Mouse (Mus musculus): ENCODE measurements at regions not wholly inside any gene's neighbourhood (a gene's known extent, or its start where the extent isn't known, plus 50 kb on each side); places are given as distances from the start of the nearest gene placed in this dataset.
A peak's percentile ranks its signal among the peaks of the same experiment; 100 is the strongest.

DNA sequence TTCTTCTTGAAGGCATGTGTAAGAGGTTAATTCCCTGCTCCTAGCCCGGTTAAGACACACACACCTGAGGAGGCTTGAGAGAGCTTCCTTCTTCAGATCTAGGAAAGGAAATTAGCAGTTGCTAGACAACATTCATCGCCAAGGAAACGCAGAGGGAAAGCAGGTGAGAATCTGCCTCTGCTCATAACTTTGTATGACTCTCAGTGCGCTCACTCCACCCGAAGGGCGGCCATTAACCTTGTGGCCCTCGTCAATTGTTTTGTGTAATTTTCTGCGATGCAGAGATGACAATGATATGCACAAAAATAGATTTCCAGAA lies 105.3 kb upstream of the Sgk1 start:
- no peak for DNase-seq (ENCODE audit: low spot score)

DNA sequence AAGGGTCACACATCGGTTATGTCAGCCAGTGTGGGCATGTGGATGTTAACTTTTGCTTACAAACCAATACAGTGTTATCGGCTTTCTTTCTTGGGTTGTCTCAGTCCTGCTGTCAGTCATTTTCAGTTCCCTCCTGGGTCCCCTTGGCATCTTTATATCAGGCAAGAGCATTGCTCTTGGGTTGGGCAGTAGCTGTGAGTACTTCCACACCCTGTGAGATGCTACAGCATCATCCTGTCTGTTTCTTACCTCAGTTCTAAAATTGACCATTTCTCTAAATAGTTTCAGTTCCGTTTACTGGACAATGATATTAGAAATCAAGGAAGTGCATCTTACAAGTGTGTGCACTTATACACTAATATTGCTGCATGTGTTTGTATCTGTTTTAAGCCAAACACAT lies 104.9 kb upstream of the Sgk1 start:
- DNase-seq (ENCODE audit: low spot score), result no peak

DNA sequence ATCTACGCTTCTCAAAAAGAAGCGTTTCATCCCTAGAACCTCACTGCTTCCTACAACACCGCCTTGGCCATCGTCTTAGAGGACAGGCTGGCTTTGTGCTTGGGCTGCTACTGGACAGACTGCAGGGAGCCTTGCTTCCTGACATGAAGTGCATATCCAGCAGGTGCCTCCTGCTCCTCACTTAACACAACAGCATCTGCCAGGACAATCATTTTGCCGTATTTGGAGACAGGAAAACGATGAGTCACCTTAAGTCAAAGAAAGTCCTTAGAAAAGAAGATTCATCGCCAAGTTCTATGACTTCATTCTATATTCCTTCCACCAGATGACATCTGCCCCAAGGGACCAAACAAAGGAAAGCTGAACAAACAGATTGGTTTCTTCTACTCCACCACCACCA lies 98.5 kb upstream of the Sgk1 start:
- DNase-seq (ENCODE audit: low spot score), result no peak

DNA sequence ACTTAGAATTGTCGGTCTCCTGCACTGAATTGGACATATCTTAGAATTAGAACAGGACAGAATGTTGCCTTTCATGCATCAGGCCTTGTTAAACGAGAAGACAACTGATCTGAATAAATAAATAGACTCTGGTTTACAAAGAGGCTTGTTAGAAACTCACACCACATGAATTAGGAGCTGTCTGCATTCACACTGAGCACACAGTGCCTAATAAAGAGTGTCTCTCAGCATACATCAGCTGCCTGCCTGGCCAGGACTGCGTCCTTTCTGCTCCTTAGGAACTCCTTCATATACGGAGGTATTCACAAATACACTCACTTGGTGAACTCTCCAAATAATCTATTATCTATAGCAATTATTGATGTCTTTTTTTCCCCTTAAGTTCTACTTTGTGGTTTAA lies 96.9 kb upstream of the Sgk1 start:
- DNase-seq (ENCODE audit: low spot score), result no peak

DNA sequence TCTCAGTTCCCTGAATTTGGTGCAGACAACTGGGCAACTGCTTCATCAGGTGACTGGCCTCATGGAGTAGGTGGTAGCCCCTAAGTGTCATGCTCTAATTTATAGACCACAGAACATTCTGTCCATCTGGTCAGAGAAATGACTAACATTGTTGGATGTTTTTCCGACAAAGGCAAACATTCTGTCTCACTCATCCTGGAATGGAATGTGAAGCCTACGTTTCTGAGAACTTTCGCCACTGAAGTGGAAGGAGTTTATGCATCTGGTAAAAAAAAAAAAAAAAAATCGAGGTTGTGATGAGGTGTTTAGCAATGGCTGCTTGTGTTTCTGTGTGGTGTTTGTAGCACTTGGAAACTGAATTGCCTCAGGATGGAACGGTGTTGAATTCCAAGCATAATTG lies 96.2 kb upstream of the Sgk1 start:
- DNase-seq (ENCODE audit: low spot score), result no peak

DNA sequence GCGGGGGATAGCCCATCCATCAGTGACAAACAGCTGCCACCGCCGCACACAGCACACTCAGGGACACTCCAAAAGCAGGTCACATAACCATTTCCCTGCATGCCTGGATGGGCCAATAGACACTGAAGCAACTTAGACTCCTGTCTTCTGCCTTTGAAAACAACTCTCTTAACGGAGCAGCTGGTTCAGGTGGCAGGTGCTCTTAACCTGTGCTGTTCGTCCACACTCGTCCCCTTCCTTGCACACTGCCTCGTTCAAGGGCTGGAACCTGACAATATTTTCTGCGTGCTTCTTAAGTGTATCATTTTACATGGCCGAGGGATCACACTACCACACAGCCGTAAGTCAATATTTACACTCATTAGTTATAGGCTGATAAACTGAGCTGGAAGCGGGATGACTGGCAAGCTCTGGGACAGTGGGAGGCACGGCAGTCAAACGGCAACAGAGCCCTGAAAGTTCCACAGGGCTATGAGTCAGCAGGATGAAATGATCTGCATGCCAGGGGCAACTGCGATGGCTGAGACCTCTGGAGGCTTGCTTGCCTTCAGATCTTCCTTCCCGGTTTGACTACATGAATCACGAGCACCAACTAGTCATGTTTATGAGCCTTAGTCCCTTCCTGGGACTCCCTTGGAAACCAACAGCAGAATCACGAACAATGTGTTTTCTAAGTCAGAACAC lies 92.0 kb upstream of the Sgk1 start:
- DNase-seq (ENCODE audit: low spot score), result no peak

DNA sequence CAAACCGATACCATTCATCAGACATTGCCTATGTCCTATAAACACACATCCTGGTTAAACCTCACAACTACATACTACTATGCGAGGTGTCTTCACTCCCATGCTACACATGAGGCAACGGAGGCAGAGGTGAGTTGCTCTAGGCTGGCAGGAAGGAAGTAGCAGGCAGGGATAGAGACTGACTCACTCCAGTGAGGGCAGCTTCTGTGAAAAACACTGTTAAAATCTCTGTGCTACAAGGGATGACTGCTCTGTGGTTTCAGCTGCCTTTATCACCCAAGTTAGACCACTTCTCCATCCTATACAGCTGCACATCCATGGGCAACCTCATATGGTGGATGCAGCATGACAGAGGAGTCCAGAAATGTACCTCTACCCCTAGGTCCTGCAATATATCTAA lies 91.0 kb upstream of the Sgk1 start:
- DNase-seq (ENCODE audit: low spot score), result no peak

DNA sequence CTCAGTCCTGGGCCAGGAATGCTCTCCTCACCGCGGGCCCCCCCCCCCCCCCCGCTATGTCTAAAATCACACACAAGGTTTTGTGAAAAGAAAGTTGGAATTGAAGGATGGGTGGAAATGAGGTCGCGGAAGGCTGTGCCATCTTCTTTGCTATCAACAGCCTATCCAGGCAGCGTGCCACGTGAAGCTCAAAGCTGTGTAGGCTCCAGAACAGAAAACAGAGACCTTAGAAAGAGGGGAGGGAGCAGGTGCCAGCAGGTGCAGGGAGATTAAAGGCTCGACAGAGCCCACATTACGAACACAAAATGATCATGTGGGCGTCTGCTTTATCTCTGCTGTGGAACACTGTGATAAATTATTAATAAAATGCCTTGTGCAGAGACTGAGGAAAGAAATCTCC lies 89.6 kb upstream of the Sgk1 start:
- DNase-seq (ENCODE audit: low spot score), result no peak

DNA sequence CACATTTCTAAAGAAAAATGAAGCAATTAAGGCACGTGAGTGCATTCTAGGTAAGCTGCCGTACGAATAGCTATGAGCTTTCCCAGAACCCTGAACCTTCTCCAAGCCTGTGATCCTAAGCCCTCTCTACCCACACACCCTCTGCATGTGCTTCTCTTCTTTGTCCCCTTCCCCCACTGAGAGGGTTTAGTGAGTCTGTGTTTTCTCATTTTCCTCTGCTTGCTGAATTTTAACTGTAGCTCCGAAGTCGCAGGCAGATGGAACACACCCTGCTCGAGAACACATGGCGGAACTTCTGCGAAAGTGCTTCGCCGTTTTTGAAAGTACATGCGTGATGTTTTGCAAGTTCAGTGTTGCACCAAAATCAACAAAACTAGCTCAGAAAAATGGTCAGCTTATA lies 88.3 kb upstream of the Sgk1 start:
- peak; percentile 59 for DNase-seq (ENCODE audit: low spot score)

DNA sequence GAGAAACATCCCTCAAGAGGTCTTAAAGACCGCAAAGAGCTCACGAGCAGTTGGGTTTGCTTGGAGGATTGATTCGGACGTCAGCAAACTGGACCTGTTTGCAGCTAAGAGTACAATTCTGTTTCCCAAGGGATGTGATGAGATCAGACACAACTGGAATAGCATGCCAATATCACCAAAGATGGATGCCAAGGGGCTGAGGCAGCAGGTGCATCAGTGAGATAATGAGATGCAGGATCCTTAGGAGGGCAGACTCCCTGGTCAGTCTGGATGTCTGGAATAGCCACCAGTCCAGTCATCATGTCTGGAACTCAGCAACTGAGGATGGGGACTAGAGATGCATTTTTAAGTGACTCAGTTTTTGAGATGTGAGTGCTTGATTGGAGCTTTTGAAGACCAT lies 85.6 kb upstream of the Sgk1 start:
- DNase-seq (ENCODE audit: low spot score), result no peak

DNA sequence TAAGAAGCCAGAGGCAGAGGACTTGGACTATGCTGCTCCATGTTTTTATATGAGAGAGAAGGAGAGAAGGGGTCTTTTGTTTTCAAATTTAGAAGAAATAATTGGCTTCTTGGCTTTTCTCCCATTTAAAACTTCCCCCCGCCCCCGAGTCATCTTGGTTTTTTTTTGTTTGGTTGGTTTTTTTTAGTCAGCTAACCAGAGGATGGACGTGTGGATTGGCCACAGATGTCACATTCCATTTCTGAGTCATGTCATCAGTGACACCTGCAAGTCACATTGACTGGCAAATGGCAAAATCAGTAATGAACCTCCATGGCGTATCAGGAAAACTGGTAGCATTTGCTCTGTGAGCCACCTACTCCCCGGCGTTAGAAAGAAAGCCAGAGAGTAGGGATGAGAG lies 83.9 kb upstream of the Sgk1 start:
- DNase-seq (ENCODE audit: low spot score), result no peak

DNA sequence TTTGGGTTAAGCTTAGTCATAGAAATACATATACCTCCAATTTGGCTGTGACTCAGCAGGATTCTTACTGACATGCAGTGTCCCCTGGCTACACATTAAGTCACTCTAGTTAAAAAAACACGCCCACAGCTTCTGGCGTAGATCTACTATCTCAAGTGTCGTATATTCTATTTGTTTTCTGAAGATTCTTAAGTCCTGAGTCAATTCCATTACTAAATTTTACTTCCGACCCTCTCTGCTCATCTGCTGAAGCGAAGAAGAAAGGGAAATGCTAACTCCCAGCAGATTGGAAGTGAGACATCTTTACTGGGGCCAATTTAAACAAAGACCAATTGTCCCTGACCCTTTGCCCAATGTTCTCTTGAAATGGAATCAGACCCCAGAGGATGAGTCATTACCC lies 80.4 kb upstream of the Sgk1 start:
- no peak for DNase-seq (ENCODE audit: low spot score)

DNA sequence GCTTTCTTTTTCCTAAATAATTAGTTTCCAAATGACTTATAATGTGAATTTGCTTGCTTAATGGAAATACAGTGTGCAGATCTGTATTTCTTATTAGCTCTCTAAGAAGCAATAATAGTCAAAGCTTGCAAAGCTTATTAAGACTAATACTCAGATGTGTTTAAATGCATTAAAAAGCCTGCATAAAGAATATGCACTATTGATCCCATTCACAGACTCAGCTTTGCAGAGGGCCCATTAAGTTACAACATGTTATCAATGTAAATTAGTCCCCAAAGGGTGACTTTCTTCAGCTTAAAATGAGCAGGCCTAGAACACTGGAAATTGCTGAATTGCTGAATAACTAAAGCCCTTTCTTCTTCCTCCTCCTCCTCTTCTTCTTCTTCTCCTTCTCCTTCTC lies 78.8 kb upstream of the Sgk1 start:
- DNase-seq (ENCODE audit: low spot score), result no peak

DNA sequence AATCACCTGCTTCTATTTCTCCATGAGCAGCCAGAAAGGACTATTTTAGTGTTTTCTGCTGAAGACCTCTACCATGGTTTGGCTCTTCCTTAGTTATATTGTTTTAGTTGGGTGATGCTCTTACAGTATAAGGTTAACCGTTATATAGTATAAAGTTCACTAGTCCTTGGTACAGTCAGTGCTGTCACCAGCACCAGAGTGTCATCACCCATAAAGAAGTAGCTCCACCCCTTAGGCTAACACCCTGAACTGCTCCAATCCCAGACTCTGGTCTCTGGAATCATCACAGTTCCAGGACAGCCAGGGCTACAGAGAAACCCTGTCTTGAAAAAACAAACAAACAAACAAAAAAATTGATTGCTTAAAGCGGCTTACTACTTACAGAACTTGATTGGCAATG lies 77.2 kb upstream of the Sgk1 start:
- DNase-seq (ENCODE audit: low spot score), result no peak

DNA sequence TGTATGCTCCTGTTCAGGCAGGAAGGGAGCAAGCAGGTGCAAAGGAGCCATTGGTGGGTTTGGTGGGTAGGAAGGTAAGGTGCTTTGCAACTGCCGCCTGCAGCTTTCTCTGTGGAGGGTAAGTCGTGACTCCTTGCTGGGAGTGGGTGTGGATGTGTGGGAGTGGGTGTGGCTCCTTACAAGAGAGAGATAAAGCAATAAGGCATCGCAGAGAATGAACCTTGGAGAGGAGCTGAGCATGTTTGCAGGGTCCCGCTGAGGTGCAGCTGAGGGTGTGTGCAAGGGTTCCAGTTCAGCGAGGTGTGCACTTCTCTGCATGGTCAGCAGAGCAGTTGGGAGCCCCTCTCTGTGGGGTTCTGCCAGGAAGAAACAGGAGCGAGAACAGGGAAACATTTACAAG lies 76.4 kb upstream of the Sgk1 start:
- DNase-seq (ENCODE audit: low spot score), result no peak

DNA sequence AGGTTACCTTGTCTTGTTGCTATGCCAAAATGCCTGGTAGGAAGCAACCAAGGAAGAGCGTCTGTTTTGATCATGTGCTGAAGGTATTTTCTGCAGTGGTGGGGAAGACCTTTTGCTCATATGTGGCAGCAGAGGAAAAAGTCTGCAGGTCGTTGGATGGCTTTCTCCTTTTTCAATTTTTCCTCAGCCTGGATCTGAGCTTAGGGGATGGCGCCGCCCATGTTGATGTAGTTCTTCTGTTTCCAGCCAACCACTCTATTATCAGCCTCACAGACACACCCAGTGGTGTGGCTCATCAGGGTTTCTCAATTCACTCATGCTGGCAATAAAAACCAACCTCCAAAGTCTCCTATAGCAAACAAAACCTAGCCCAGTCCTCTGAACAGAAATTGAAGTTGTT lies 75.3 kb upstream of the Sgk1 start:
- no peak for DNase-seq (ENCODE audit: low spot score)

DNA sequence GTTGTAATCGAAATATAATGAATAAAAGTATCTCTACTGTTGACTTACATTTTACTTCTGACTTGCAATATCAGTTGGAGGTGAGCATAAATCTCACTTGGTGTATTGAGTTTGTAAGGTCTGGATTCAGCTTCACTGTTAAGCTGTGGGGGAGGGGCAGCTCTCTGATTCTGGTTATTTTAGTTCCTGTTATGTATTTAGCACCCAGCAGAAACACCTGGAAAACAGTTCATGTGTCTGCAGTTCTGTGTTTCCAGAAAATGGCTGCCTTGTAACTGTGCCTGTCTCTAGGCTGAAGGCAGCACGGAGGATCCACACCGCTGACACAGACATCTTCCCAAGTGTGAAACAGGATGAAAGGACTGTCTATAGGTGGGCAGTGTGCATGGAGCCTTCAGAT lies 62.3 kb upstream of the Sgk1 start:
- DNase-seq (ENCODE audit: low spot score), result no peak

DNA sequence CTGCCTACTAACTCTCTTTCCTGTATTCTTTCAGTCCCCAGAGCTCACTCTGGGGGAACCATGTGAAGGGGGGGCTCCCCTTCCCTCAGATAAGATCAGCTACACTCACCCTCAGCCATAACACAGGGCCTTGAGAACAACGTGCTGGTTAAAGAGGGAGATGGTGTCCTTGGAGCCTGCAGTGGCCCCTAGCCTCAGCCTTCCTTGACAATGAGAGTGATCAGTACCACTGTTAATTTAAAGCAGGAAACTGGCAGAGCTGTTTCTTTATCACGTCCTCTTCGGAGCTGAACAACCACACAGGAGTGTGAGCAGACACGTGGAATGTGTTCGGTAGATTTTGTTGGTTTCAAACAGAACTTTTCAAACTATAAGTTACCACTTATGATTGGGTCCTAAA lies 60.6 kb upstream of the Sgk1 start:
- DNase-seq (ENCODE audit: low spot score), result no peak

DNA sequence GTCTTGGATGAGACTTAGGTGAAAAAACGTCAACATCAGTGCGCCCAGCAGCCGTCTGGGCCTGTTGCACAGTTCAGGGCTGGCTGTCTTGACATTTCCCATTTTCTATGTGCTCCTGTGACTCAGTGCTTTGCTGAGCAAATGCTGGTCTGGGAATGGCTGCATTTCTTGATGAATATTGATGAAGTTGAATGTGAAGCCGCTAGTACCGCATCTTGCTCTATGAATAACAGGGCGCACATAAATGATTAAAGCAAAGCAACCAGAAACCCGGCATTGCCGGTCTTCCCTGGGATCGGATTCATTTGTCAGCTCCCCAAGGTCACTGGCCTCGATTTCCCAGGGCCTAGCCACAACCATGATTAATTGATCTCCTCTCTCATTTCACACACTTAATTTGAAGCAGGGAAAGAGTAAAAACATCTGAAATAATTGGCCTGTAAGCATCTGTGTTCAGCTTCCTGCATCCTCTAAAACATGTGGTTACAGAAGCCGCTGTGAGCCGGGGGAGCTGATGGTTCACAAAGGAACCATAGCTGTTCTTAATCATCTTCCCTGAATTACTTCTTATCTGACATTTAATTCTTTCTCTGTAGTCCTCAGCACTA lies 57.5 kb upstream of the Sgk1 start:
- no peak for DNase-seq (ENCODE audit: low spot score)

DNA sequence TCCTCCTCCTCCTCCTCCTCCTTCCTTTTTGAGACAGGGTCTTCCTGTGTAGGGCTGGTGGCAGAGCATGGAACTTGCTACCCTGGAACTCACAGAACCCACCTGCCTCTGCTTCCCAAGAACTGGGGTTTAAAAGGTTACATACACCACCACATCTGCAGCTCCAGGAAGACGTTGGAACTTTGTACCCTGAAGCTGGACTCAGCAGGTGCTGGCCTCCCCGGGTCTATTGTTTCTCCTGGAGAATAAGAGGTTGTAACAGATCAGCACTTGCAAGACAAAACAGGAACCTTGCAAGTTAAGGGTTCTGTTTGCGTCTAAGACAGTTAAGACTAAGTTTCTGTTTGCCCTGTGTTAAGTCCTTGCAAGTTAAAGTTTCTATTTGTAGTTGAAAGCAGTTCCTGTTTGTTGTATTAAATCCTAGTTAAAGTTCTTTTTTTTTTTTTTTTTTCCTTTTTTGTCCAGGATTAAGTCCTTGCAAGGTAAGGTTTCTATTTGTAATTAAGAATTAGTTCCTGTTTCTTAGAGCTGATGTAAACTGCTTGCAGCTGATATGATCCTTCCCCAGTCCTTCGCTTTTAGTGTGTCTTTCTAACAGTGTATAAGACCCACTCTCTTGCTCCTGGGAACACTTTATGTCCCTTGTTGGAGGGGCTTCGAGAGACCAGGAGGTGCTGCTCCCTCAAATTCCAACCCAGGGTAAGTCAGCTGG lies 55.0 kb upstream of the Sgk1 start:
- no peak for DNase-seq (ENCODE audit: low spot score)

DNA sequence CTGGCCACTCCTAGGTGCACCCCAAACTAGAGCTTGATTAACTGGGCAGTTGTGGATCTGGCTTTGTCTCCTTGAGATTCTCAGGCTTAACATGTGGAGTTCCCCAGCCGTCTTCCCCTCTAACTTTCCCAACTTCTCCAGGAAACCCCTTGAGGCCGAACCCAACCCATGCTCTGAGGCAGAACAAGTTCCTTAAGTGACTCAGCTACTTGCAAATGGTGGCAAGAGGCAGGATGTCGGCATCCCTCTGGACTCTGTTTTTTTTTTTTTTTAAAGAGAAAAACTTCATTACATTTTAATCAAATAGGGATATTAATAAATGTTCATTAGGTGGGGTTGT lies 54.5 kb upstream of the Sgk1 start:
- DNase-seq (ENCODE audit: low spot score), result no peak

DNA sequence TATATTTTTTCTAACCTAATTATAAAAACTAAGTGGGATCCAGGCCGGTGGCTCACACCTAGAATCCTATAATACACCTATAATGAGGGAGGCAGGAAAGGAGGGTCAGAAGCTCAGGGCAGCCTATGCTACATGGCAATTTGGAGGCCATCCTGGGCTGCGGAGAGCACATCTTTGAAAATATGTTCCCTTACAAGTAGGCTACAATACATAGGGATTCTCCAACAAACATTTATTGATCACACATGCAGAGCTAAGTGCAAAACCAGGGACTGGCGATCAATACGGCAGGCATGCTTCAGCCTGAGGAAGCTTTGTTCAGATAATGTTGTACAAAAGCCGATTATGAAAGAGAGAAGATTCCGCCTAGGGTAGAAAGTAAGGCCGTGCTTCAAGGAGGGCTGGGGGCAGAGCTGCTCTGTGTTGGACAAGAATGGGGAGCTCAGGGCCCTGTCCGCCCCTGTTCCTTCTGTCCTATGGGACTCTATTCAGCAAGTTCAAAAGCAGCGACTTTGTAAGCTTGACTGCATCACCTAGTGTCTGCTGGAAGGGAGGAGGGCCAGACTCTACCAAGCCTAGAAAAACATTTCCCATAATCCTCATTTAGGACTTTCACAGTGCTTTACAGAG lies 53.4 kb upstream of the Sgk1 start:
- DNase-seq (ENCODE audit: low spot score), result no peak

DNA sequence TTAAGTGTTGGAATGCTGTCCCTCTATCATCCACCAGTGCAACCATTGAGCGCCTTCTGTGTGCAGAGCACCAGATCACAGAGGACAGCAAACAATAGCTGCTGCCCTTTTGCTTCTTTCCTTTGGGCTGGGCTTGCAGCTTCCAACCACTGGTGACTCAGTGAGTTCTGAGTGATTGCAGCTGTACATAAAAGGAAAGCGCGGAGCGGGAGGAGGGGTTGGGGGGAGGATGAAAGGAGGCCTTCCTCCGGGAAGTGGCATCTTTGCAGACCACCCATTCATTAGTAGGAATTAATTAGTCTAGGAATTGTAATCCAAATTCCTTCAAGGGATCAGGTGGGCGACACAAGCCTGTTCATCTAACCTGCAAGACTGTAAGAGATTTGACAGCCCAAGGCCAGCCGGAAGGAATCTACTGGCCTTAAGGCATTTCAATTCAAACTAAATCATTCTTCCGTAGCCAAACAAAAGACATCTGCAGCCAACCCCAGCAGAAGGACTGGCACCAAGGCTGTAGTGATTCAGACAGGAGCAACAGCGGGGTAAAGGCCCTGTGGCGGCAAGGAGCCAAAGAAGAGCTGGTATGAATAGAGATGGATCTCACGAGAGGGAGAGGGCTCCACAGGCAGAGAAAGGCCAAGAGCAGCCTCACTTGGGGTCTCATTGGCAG lies 52.8 kb upstream of the Sgk1 start:
- DNase-seq (ENCODE audit: low spot score), result no peak
